Mouse (Mus musculus) neural tube, embryonic 14.5 days (tissue): ENCODE measurements at regions not wholly inside any gene's neighbourhood (a gene's known extent, or its start where the extent isn't known, plus 50 kb on each side); places are given as distances from the start of the nearest gene placed in this dataset.
A peak's percentile ranks its signal among the peaks of the same experiment; 100 is the strongest.

ENCODE experiments used
- ATAC-seq: fragments of 200-750 bp; cut with Nextera tagmentation; 2 replicates; pipeline ENCODE4 v1.8.0; 2017; ENCODE audit warnings: low read depth, mild to moderate bottlenecking, moderate TSS enrichment, moderate library complexity
- H3K27ac ChIP-seq: fragments of 300-500 bp; sonication (generic); 2 replicates; pipeline ENCODE4 v1.5.1; 2014; ENCODE audit warnings: low read depth, mild to moderate bottlenecking, control low read depth, low read length, moderate library complexity, mixed read lengths
- H3K27me3 ChIP-seq: fragments of 300-500 bp; sonication (generic); 2 replicates; pipeline ENCODE4 v1.6.1; 2014; ENCODE audit warnings: low read length; ENCODE audit not compliant: control insufficient read depth, insufficient read depth
- H3K36me3 ChIP-seq: fragments of 300-500 bp; sonication (generic); 2 replicates; pipeline ENCODE4 v1.6.1; 2014; ENCODE audit warnings: low read length, mixed read lengths; ENCODE audit not compliant: control insufficient read depth, insufficient read depth
- H3K4me1 ChIP-seq: fragments of 300-500 bp; sonication (generic); 2 replicates; pipeline ENCODE4 v1.6.1; 2014; ENCODE audit warnings: low read length; ENCODE audit not compliant: control insufficient read depth, insufficient read depth
- H3K4me2 ChIP-seq: fragments of 300-500 bp; sonication (generic); 2 replicates; pipeline ENCODE4 v1.6.1; 2014; ENCODE audit warnings: mild to moderate bottlenecking, low read depth, low read length, control low read depth
- H3K4me3 ChIP-seq: fragments of 300-500 bp; sonication (generic); 2 replicates; pipeline ENCODE4 v1.5.1; 2014; ENCODE audit warnings: low read depth, low read length, control low read depth, mixed read lengths
- H3K9ac ChIP-seq: fragments of 300-500 bp; sonication (generic); replicated peaks from 2 replicates; pipeline ENCODE4 v1.6.1; 2014; ENCODE audit warnings: low read depth, mild to moderate bottlenecking, control low read depth, low read length, mixed read lengths
- H3K9me3 ChIP-seq: fragments of 300-500 bp; sonication (generic); 2 replicates; pipeline ENCODE4 v1.6.1; 2016; ENCODE audit warnings: low read length; ENCODE audit not compliant: control insufficient read depth
- WGBS: fragments of 180-500 bp; shearing (Covaris S2); extraction: QIAGEN DNeasy Blood & Tissue Kit; methylation state at CpG from one replicate; pipeline ENCODE4 v1.1.7; 2014; 5-methylcytosine and 5-hydroxymethylcytosine counted together

DNA sequence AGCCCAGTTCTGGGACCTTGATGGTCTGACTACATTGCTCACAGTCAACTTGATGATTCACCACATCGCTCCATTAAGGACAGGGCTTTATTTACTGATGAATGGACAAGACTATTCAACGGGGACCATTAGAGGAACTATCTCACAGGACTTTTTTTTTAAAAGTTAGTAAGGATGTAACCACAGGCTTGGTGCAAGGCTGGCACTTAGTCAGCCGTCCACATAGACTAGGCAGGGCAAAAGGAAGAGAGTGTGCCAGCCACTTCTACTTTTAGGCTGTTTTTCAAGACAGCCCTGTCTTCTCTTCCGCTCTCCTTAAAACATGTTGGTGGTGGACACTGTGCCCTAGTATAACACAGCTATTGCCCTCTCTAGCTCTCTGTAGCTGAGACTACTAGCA, 336.0 kb downstream of the Sox4 start:
- H3K4me3 ChIP-seq = no peak overlapping the region
- H3K4me1 ChIP-seq = no peaks in the 10 kb centered on the region
- H3K27ac ChIP-seq = no peak overlapping the region
- ATAC-seq = no peak
- H3K9ac ChIP-seq = no peak overlapping the region
- no peak overlapping the region for H3K4me2 ChIP-seq
- 86% methylated on average over 4 of the region's 4 CpGs for WGBS
- H3K36me3 ChIP-seq = no peaks in the 10 kb centered on the region
- H3K27me3 ChIP-seq = no peaks in the 10 kb centered on the region
- H3K9me3 ChIP-seq = no peaks in the 10 kb centered on the region

DNA sequence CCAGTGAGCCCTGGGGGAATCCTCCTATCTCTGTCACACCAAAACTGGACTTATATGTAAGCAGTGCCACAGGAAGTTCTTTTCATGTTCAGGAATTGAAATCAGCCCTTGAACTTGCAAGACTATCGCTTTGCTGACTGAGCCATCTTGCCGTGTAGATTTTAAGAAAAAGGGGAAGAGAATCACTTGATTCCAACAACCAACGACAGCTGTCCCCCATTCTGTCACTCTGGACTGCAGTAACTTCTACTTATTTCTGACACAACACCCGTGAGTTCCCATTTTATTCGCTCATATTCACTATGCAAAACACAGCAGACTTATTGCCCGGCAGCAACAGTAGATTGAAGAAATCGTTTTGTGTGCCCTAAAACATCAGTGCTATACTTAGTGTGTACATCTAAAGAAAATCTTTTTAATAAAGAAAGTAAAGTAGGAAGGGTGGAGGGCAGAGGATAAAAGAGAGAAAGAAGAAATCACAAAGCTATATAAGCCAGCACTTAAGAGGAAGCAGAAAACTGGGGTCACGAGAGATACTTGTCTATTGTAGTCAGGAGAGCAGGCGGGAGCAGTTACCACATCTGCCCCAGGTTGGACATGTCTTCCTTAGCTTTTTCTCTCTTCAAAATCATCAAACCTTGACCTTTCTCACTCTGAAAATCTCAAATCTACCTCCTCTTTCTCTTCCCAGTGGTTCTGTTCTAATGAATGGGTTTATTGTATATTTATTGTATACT, 336.7 kb downstream of the Sox4 start:
- ATAC-seq = no peak
- Histone ChIP-seq H3K9ac (no peak overlapping the region), H3K27ac (no peak overlapping the region), H3K9me3 (no peaks in the 10 kb centered on the region), H3K4me3 (no peak overlapping the region), H3K4me2 (no peak overlapping the region), H3K4me1 (no peaks in the 10 kb centered on the region), H3K36me3 (no peaks in the 10 kb centered on the region), H3K27me3 (no peaks in the 10 kb centered on the region)
- 85% methylated on average over 9 of the region's 9 CpGs for WGBS

GRCm38 (mm10) chr13:28607551-28608114, 345.9 kb downstream of the Sox4 start:
- Histone ChIP-seq H3K9me3 (no peaks in the 10 kb centered on the region), H3K4me3 (no peak overlapping the region), H3K4me1 (no peaks in the 10 kb centered on the region), H3K27me3 (no peaks in the 10 kb centered on the region), H3K36me3 (no peaks in the 10 kb centered on the region), H3K9ac (no peak overlapping the region), H3K4me2 (no peak overlapping the region), H3K27ac (no peak overlapping the region)
- no peak for ATAC-seq
- 72% methylated on average over 6 of the region's 6 CpGs for WGBS

- no peak for ATAC-seq
- Histone ChIP-seq H3K9me3 (no peaks in the 10 kb centered on the region), H3K27me3 (no peaks in the 10 kb centered on the region), H3K4me1 (no peaks in the 10 kb centered on the region), H3K9ac (no peak overlapping the region), H3K4me2 (no peak overlapping the region), H3K4me3 (no peak overlapping the region), H3K36me3 (no peaks in the 10 kb centered on the region), H3K27ac (no peak overlapping the region)
- WGBS = 92% methylated on average over 1 of the region's 1 CpGs
Measured at GRCm38 (mm10) chr13:28606651-28607050, 346.9 kb downstream of the Sox4 start.

GRCm38 (mm10) chr13:28605833-28606232, 347.7 kb downstream of the Sox4 start:
- WGBS = 65% methylated on average over 1 of the region's 1 CpGs
- no peak overlapping the region for H3K4me3 ChIP-seq
- H3K9ac ChIP-seq = no peak overlapping the region
- H3K36me3 ChIP-seq = no peaks in the 10 kb centered on the region
- H3K27ac ChIP-seq = no peak overlapping the region
- no peaks in the 10 kb centered on the region for H3K9me3 ChIP-seq
- no peaks in the 10 kb centered on the region for H3K27me3 ChIP-seq
- H3K4me1 ChIP-seq = no peaks in the 10 kb centered on the region
- H3K4me2 ChIP-seq = no peak overlapping the region
- no peak for ATAC-seq

- no peaks in the 10 kb centered on the region for H3K4me1 ChIP-seq
- H3K9ac ChIP-seq = no peak overlapping the region
- no peak for ATAC-seq
- no peaks in the 10 kb centered on the region for H3K9me3 ChIP-seq
- no peak overlapping the region for H3K27ac ChIP-seq
- H3K4me2 ChIP-seq = no peak overlapping the region
- H3K4me3 ChIP-seq = no peak overlapping the region
- 67% methylated on average over 6 of the region's 6 CpGs for WGBS
- no peaks in the 10 kb centered on the region for H3K27me3 ChIP-seq
- no peaks in the 10 kb centered on the region for H3K36me3 ChIP-seq
Measured at GRCm38 (mm10) chr13:28604016-28604415, 346.7 kb downstream of the Gm11361 start.

DNA sequence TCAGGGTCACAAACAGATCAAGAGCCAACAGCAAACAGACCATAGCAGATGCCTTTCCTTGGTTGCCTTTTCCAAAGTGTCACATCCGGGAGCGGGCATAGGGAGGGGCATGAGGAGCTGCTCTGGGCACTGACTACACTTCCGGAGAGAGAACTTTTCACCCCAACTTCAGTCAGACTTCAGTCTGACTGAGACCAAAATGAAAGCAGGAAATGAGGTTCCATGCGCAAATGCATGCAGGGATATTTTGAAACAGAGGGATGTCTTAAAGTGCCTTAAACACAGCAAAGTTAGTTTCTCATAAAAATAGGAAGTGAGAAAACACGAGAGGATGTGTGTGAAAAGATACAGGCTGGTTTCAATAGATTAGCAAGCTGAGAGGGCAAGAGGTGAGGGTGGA, 343.5 kb downstream of the Gm11361 start:
- no peak overlapping the region for H3K9ac ChIP-seq
- WGBS = 76% methylated on average over 5 of the region's 5 CpGs
- H3K4me3 ChIP-seq = no peak overlapping the region
- H3K36me3 ChIP-seq = no peaks in the 10 kb centered on the region
- no peaks in the 10 kb centered on the region for H3K27me3 ChIP-seq
- H3K27ac ChIP-seq = no peak overlapping the region
- no peak for ATAC-seq
- no peaks in the 10 kb centered on the region for H3K4me1 ChIP-seq
- no peak overlapping the region for H3K4me2 ChIP-seq
- no peaks in the 10 kb centered on the region for H3K9me3 ChIP-seq

DNA sequence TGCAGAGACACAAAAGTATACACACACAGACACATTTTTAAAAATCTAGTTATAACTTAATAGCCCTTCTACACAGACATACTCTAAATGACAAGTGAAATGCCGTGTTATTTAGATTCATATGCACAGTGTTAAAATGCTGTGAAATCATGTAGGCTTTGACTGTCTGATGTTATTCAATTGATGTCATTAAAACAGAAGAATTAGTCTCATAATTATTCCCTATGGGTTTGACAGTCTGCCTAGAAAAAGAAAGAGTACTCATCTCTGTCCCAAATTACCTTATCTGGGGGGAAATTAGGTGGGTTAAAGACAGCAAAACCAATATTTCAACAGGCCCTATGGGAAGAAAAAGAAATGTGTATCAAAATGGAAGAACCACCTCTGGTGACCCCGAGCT, 339.0 kb downstream of the Gm11361 start:
- Histone ChIP-seq H3K27me3 (no peaks in the 10 kb centered on the region), H3K27ac (peak overlapping the region; percentile 6; the same call in 1 of the 2 replicates), H3K36me3 (no peaks in the 10 kb centered on the region), H3K4me3 (no peak overlapping the region), H3K9ac (no peak overlapping the region), H3K4me2 (no peak overlapping the region), H3K9me3 (no peaks in the 10 kb centered on the region), H3K4me1 (no peaks in the 10 kb centered on the region)
- ATAC-seq = no peak
- WGBS = 51% methylated on average over 2 of the region's 2 CpGs

- 73% methylated on average over 1 of the region's 1 CpGs for WGBS
- H3K4me2 ChIP-seq = no peak overlapping the region
Measured at GRCm38 (mm10) chr13:28592176-28592575, 334.8 kb downstream of the Gm11361 start.

More at GRCm38 (mm10) chr13:28592176-28592575, 334.8 kb downstream of the Gm11361 start:
- Histone ChIP-seq H3K27me3 (no peaks in the 10 kb centered on the region), H3K36me3 (no peaks in the 10 kb centered on the region), H3K9ac (no peak overlapping the region), H3K4me1 (no peaks in the 10 kb centered on the region), H3K27ac (no peak overlapping the region), H3K4me3 (no peak overlapping the region), H3K9me3 (no peaks in the 10 kb centered on the region)
- ATAC-seq = no peak
